Mouse (Mus musculus): ENCODE results near the gene Tiprl. TPM values are rescaled to one million over a fixed set of nuclear protein-coding genes. Genes with fewer than 3 reads are reported as not detected.

Gene Tiprl
- polyA plus RNA-seq, 1 experiment from 2014 or later: 86.7 TPM

GRCm38 (mm10) chr1:165179321-165179720 lies 57.5 kb downstream of the Tiprl start:
- no peak overlapping the region for H3K4me2 ChIP-seq (replicated peaks; ENCODE audit: low read depth, low read length)
- H3K9me3 ChIP-seq (ENCODE audit: control insufficient read depth, low read depth, low read length): no peaks in the 10 kb centered on the region
- H3K9ac ChIP-seq (replicated peaks; ENCODE audit: low read depth, low read length): no peak overlapping the region
- H3K4me3 ChIP-seq (ENCODE audit: low read depth, low read length): no peak overlapping the region
- no peak overlapping the region for H3K27ac ChIP-seq (ENCODE audit: low read length)
- peaks cover 3% of the 10 kb centered on the region; the same call in 1 of the 2 replicates for H3K36me3 ChIP-seq (ENCODE audit: control insufficient read depth, insufficient read depth, low read length)
- H3K27me3 ChIP-seq (ENCODE audit: control insufficient read depth, insufficient read depth, low read length): no peaks in the 10 kb centered on the region
- no peak for ATAC-seq (ENCODE audit: insufficient number of reproducible peaks, insufficient read depth, low FRiP score, low read depth)
- H3K4me1 ChIP-seq (ENCODE audit: control insufficient read depth, insufficient read depth, low read length): no peaks in the 10 kb centered on the region
- WGBS: 82% methylated on average over 5 of the region's 5 CpGs

- Histone ChIP-seq H3K9ac (replicated peaks; ENCODE audit: low read depth, low read length) (no peak overlapping the region), H3K4me3 (ENCODE audit: low read depth, low read length) (no peak overlapping the region), H3K9me3 (ENCODE audit: control insufficient read depth, low read depth, low read length) (no peaks in the 10 kb centered on the region), H3K27me3 (ENCODE audit: control insufficient read depth, insufficient read depth, low read length) (no peaks in the 10 kb centered on the region), H3K27ac (ENCODE audit: low read length) (no peak overlapping the region), H3K36me3 (ENCODE audit: control insufficient read depth, insufficient read depth, low read length) (0 out of 2 replicates have a peak, but pooled peaks cover 3% of the 10 kb centered on the region), H3K4me1 (ENCODE audit: control insufficient read depth, insufficient read depth, low read length) (no peaks in the 10 kb centered on the region), H3K4me2 (replicated peaks; ENCODE audit: low read depth, low read length) (no peak overlapping the region)
- WGBS: 55% methylated on average over 6 of the region's 6 CpGs
- no peak for ATAC-seq (ENCODE audit: insufficient number of reproducible peaks, insufficient read depth, low FRiP score, low read depth)
These were observed 58.7 kb downstream of the Tiprl start for GRCm38 (mm10) chr1:165178075-165178474.

- H3K4me3 ChIP-seq (ENCODE audit: low read depth, low read length): no peak overlapping the region
- no peak overlapping the region for H3K4me2 ChIP-seq (replicated peaks; ENCODE audit: low read depth, low read length)
- WGBS: 64% methylated on average over 5 of the region's 9 CpGs
- no peak overlapping the region for H3K9ac ChIP-seq (replicated peaks; ENCODE audit: low read depth, low read length)
- ATAC-seq (ENCODE audit: insufficient number of reproducible peaks, insufficient read depth, low FRiP score, low read depth): no peak
- H3K27ac ChIP-seq (ENCODE audit: low read length): no peak overlapping the region
- H3K36me3 ChIP-seq (ENCODE audit: control insufficient read depth, insufficient read depth, low read length): no peaks in the 10 kb centered on the region
- no peaks in the 10 kb centered on the region for H3K4me1 ChIP-seq (ENCODE audit: control insufficient read depth, insufficient read depth, low read length)
- H3K27me3 ChIP-seq (ENCODE audit: control insufficient read depth, insufficient read depth, low read length): no peaks in the 10 kb centered on the region
- H3K9me3 ChIP-seq (ENCODE audit: control insufficient read depth, low read depth, low read length): no peaks in the 10 kb centered on the region
These were observed 62.7 kb downstream of the Tiprl start for GRCm38 (mm10) chr1:165174059-165174616.

GRCm38 (mm10) chr1:165171277-165171676 lies 65.5 kb downstream of the Tiprl start:
- H3K4me1 ChIP-seq (ENCODE audit: control insufficient read depth, insufficient read depth, low read length): no peaks in the 10 kb centered on the region
- WGBS: 86% methylated on average over 7 of the region's 8 CpGs
- no peak overlapping the region for H3K4me2 ChIP-seq (replicated peaks; ENCODE audit: low read depth, low read length)
- H3K27me3 ChIP-seq (ENCODE audit: control insufficient read depth, insufficient read depth, low read length): no peaks in the 10 kb centered on the region
- no peak for ATAC-seq (ENCODE audit: insufficient number of reproducible peaks, insufficient read depth, low FRiP score, low read depth)
- no peak overlapping the region for H3K4me3 ChIP-seq (ENCODE audit: low read depth, low read length)
- no peaks in the 10 kb centered on the region for H3K36me3 ChIP-seq (ENCODE audit: control insufficient read depth, insufficient read depth, low read length)
- no peak overlapping the region for H3K27ac ChIP-seq (ENCODE audit: low read length)
- H3K9ac ChIP-seq (replicated peaks; ENCODE audit: low read depth, low read length): no peak overlapping the region
- H3K9me3 ChIP-seq (ENCODE audit: control insufficient read depth, low read depth, low read length): no peaks in the 10 kb centered on the region

GRCm38 (mm10) chr1:165170157-165170556 lies 66.6 kb downstream of the Tiprl start:
- no peaks in the 10 kb centered on the region for H3K36me3 ChIP-seq (ENCODE audit: control insufficient read depth, insufficient read depth, low read length)
- H3K27ac ChIP-seq (ENCODE audit: low read length): no peak overlapping the region
- H3K4me1 ChIP-seq (ENCODE audit: control insufficient read depth, insufficient read depth, low read length): no peaks in the 10 kb centered on the region
- no peaks in the 10 kb centered on the region for H3K27me3 ChIP-seq (ENCODE audit: control insufficient read depth, insufficient read depth, low read length)
- H3K9me3 ChIP-seq (ENCODE audit: control insufficient read depth, low read depth, low read length): no peaks in the 10 kb centered on the region
- no peak overlapping the region for H3K4me3 ChIP-seq (ENCODE audit: low read depth, low read length)
- no peak for ATAC-seq (ENCODE audit: insufficient number of reproducible peaks, insufficient read depth, low FRiP score, low read depth)
- no peak overlapping the region for H3K9ac ChIP-seq (replicated peaks; ENCODE audit: low read depth, low read length)
- 80% methylated on average over 5 of the region's 5 CpGs for WGBS
- no peak overlapping the region for H3K4me2 ChIP-seq (replicated peaks; ENCODE audit: low read depth, low read length)

- no peak for ATAC-seq (ENCODE audit: insufficient number of reproducible peaks, insufficient read depth, low FRiP score, low read depth)
- Histone ChIP-seq H3K4me2 (replicated peaks; ENCODE audit: low read depth, low read length) (no peak overlapping the region), H3K27me3 (ENCODE audit: control insufficient read depth, insufficient read depth, low read length) (no peaks in the 10 kb centered on the region), H3K36me3 (ENCODE audit: control insufficient read depth, insufficient read depth, low read length) (no peaks in the 10 kb centered on the region), H3K4me1 (ENCODE audit: control insufficient read depth, insufficient read depth, low read length) (no peaks in the 10 kb centered on the region), H3K4me3 (ENCODE audit: low read depth, low read length) (no peak overlapping the region), H3K27ac (ENCODE audit: low read length) (no peak overlapping the region), H3K9ac (replicated peaks; ENCODE audit: low read depth, low read length) (no peak overlapping the region), H3K9me3 (ENCODE audit: control insufficient read depth, low read depth, low read length) (no peaks in the 10 kb centered on the region)
- WGBS: 90% methylated on average over 3 of the region's 3 CpGs
These were observed 67.3 kb downstream of the Tiprl start for GRCm38 (mm10) chr1:165169462-165169861.

GRCm38 (mm10) chr1:165164920-165165319 lies 71.9 kb downstream of the Tiprl start:
- no peaks in the 10 kb centered on the region for H3K27me3 ChIP-seq (ENCODE audit: control insufficient read depth, insufficient read depth, low read length)
- no peaks in the 10 kb centered on the region for H3K9me3 ChIP-seq (ENCODE audit: control insufficient read depth, low read depth, low read length)
- ATAC-seq (ENCODE audit: insufficient number of reproducible peaks, insufficient read depth, low FRiP score, low read depth): no peak
- H3K4me3 ChIP-seq (ENCODE audit: low read depth, low read length): no peak overlapping the region
- 83% methylated on average over 6 of the region's 6 CpGs for WGBS
- H3K4me2 ChIP-seq (replicated peaks; ENCODE audit: low read depth, low read length): no peak overlapping the region
- H3K4me1 ChIP-seq (ENCODE audit: control insufficient read depth, insufficient read depth, low read length): no peaks in the 10 kb centered on the region
- no peaks in the 10 kb centered on the region for H3K36me3 ChIP-seq (ENCODE audit: control insufficient read depth, insufficient read depth, low read length)
- H3K27ac ChIP-seq (ENCODE audit: low read length): no peak overlapping the region
- H3K9ac ChIP-seq (replicated peaks; ENCODE audit: low read depth, low read length): no peak overlapping the region

Other genes with a start within 250 kb of the Tiprl start
- gene Tbx19, start 76.2 kb downstream of the Tiprl start, polyA plus RNA-seq (2014; fragmentation: Nextera tagmentation; extraction: Ambion mirVana): not detected in 2 replicates
- 29.4 and 33.3 TPM in 2 replicates for gene Sft2d2, start 42.6 kb downstream of the Tiprl start, polyA plus RNA-seq (2014; fragmentation: Nextera tagmentation; extraction: Ambion mirVana)
- 2.5 and 2.6 TPM in 2 replicates for gene Gpr161, start 58.8 kb upstream of the Tiprl start, polyA plus RNA-seq (2014; fragmentation: Nextera tagmentation; extraction: Ambion mirVana)
- 24.5 and 26.1 TPM in 2 replicates for gene Dcaf6, start 223.5 kb upstream of the Tiprl start, polyA plus RNA-seq (2014; fragmentation: Nextera tagmentation; extraction: Ambion mirVana)
- gene Mpc2, start 223.6 kb upstream of the Tiprl start, polyA plus RNA-seq (2014; fragmentation: Nextera tagmentation; extraction: Ambion mirVana): 154 and 161 TPM in 2 replicates
- 0.39 TPM in 1 of 2 replicates, not detected in the other for gene Adcy10, start 248.2 kb upstream of the Tiprl start, polyA plus RNA-seq (2014; fragmentation: Nextera tagmentation; extraction: Ambion mirVana)